Mouse (Mus musculus) MEL (cell line): Measurements from ENCODE around the gene Ncf2. TPM values are rescaled to one million over a fixed set of nuclear protein-coding genes. Genes with fewer than 3 reads are reported as not detected.

Experiments used
- DNase-seq: peaks from one replicate; pipeline ENCODE4 v3.0.0; 2011; ENCODE audit warnings: low read depth, low spot score
- H3K27ac ChIP-seq: 2 replicates; pipeline ENCODE4 v1.5.1; 2012; ENCODE audit warnings: low read depth, mild to moderate bottlenecking, control low read depth, low read length, moderate library complexity; ENCODE audit not compliant: control insufficient read depth
- H3K27me3 ChIP-seq, 2 experiments: fragments of 150-350 bp in 1 of 2; sonication (generic) in 1 of 2; 2 replicates each; pipeline ENCODE4 v1.6.1; 2012; ENCODE audit warnings: low read length in 2 of 2, mild to moderate bottlenecking in 2 of 2, improper control_type of control experiment in 1 of 2, moderate library complexity in 1 of 2; ENCODE audit not compliant: insufficient read depth in 2 of 2, control insufficient read depth in 1 of 2
- H3K36me3 ChIP-seq, 2 experiments: 2 replicates each; pipeline ENCODE4 v1.6.1; 2012 to 2014; ENCODE audit warnings: low read length in 2 of 2, improper control_type of control experiment in 1 of 2, inconsistent platforms in 1 of 2, mild to moderate bottlenecking in 1 of 2; ENCODE audit not compliant: insufficient read depth in 2 of 2, control insufficient read depth in 1 of 2
- H3K4me1 ChIP-seq, 2 experiments: fragments of 150-350 bp in 1 of 2; sonication (generic) in 1 of 2; 2 replicates each; pipeline ENCODE4 v1.6.1; 2012; ENCODE audit warnings: low read length in 2 of 2, improper control_type of control experiment in 1 of 2, mild to moderate bottlenecking in 1 of 2; ENCODE audit not compliant: insufficient read depth in 2 of 2, control insufficient read depth in 1 of 2
- H3K4me3 ChIP-seq, 2 experiments: fragments of 150-350 bp in 1 of 2; sonication (generic) in 1 of 2; 2 replicates each; pipeline ENCODE4 v1.5.1; 2012; ENCODE audit warnings: low read depth in 2 of 2, low read length in 2 of 2, mild to moderate bottlenecking in 2 of 2, moderate library complexity in 2 of 2, control low read depth in 1 of 2, improper control_type of control experiment in 1 of 2; ENCODE audit not compliant: control insufficient read depth in 1 of 2, insufficient read depth in 1 of 2
- H3K79me2 ChIP-seq: 2 replicates; pipeline ENCODE4 v1.6.1; 2012; ENCODE audit warnings: mild to moderate bottlenecking, low read length, moderate library complexity; ENCODE audit not compliant: control insufficient read depth, poor library complexity, insufficient read depth
- H3K9ac ChIP-seq: 2 replicates; pipeline ENCODE4 v1.6.1; 2012; ENCODE audit warnings: low read depth, mild to moderate bottlenecking, control low read depth, low read length, moderate library complexity; ENCODE audit not compliant: control insufficient read depth, poor library complexity, severe bottlenecking
- H3K9me3 ChIP-seq: fragments of 150-350 bp; sonication (generic); replicated peaks from 2 replicates; pipeline ENCODE4 v1.6.1; 2012; ENCODE audit warnings: mild to moderate bottlenecking, low read length, improper control_type of control experiment, moderate library complexity; ENCODE audit not compliant: insufficient read depth
- CHD1 ChIP-seq: IDR thresholded peaks from 2 replicates; pipeline ENCODE4 v1.6.1; 2012; ENCODE audit warnings: low read depth, mild to moderate bottlenecking, inconsistent platforms, low read length, improper control_type of control experiment
- ELF1 ChIP-seq: IDR thresholded peaks from 2 replicates; pipeline ENCODE4 v1.6.1; 2014; ENCODE audit warnings: low read depth, mild to moderate bottlenecking, inconsistent platforms, low read length, improper control_type of control experiment, moderate library complexity
- GABPA ChIP-seq: IDR thresholded peaks from 2 replicates; pipeline ENCODE4 v1.6.1; 2012; ENCODE audit warnings: low read depth, mild to moderate bottlenecking, inconsistent platforms, low read length, improper control_type of control experiment, moderate library complexity
- GATA1 ChIP-seq: IDR thresholded peaks from 2 replicates; pipeline ENCODE4 v1.6.1; 2011; ENCODE audit warnings: low read depth, low read length, improper control_type of control experiment
- MAFK ChIP-seq: IDR thresholded peaks from 2 replicates; pipeline ENCODE4 v1.6.1; 2011; ENCODE audit warnings: low read depth, mild to moderate bottlenecking, low read length, improper control_type of control experiment, borderline replicate concordance
- MAX ChIP-seq: IDR thresholded peaks from 2 replicates; pipeline ENCODE4 v1.6.1; 2011; ENCODE audit warnings: low read length, improper control_type of control experiment
- MAZ ChIP-seq: IDR thresholded peaks from 2 replicates; pipeline ENCODE4 v1.6.1; 2012; ENCODE audit warnings: low read depth, mild to moderate bottlenecking, inconsistent platforms, low read length, improper control_type of control experiment
- NRF1 ChIP-seq: IDR thresholded peaks from 2 replicates; pipeline ENCODE4 v1.6.1; 2014; ENCODE audit warnings: low read depth, mild to moderate bottlenecking, inconsistent platforms, low read length, improper control_type of control experiment, moderate library complexity; ENCODE audit not compliant: poor library complexity, insufficient read depth, severe bottlenecking
- POLR2AphosphoS5 ChIP-seq: IDR thresholded peaks from 2 replicates; pipeline ENCODE4 v1.6.1; 2012; ENCODE audit warnings: low read depth, borderline replicate concordance, mild to moderate bottlenecking, inconsistent platforms, low read length, moderate library complexity, mixed read lengths
- RAD21 ChIP-seq: IDR thresholded peaks from 2 replicates; pipeline ENCODE4 v1.6.1; 2011; ENCODE audit warnings: mild to moderate bottlenecking, low read depth, low read length, improper control_type of control experiment
- RCOR1 ChIP-seq: IDR thresholded peaks from 2 replicates; pipeline ENCODE4 v1.6.1; 2012; ENCODE audit warnings: low read depth, mild to moderate bottlenecking, inconsistent platforms, low read length, improper control_type of control experiment
- SIN3A ChIP-seq: IDR thresholded peaks from 2 replicates; pipeline ENCODE4 v1.6.1; 2012; ENCODE audit warnings: low read length, improper control_type of control experiment, inconsistent platforms
- USF2 ChIP-seq, 2 experiments: IDR thresholded peaks; 2 replicates each; pipeline ENCODE4 v1.6.1; 2011 to 2012; ENCODE audit warnings: improper control_type of control experiment in 2 of 2, low read length in 2 of 2, borderline replicate concordance in 1 of 2, inconsistent platforms in 1 of 2, low read depth in 1 of 2, mild to moderate bottlenecking in 1 of 2; ENCODE audit not compliant: insufficient read depth in 1 of 2
- polyA plus RNA-seq, 2 experiments: library from polyadenylated mRNA; stranded (reverse) in 1 of 2; unstranded in 1 of 2; fragments of >175 nt in 1 of 2; fragments of >200 nt in 1 of 2; gene quantifications; 2 replicates each; pipeline versions ENCODE4 v1.2.1 to v1.2.4; 2012; ENCODE audit warnings: low replicate concordance in 2 of 2, low read depth in 1 of 2; ENCODE audit not compliant: insufficient read length in 2 of 2, insufficient read depth in 1 of 2, missing spikeins in 1 of 2
- total RNA-seq: library from RNA; depleted of rRNA; stranded (reverse); fragments of 300-350 nt; gene quantifications from 2 replicates; pipeline ENCODE4 v1.2.3, GENCODE M21; 2012

The Ncf2 gene
- total and polyA plus RNA-seq, 3 experiments, result 41.8 to 49.2 TPM; not detected in 1

- Histone ChIP-seq H3K9me3 (no peaks in the 10 kb centered on the region), H3K4me3 (no peak overlapping the region), H3K36me3 (peaks cover 0 to 18% of the 10 kb centered on the region in 2 experiments; a peak in 2 of 4 replicates), H3K4me1 (peaks cover 11 to 34% of the 10 kb centered on the region in 2 experiments), H3K9ac (no peak overlapping the region), H3K27me3 (no peaks in the 10 kb centered on the region), H3K79me2 (no peaks in the 10 kb centered on the region), H3K27ac (peak overlapping the region; percentile 17; the same call in 1 of the 2 replicates)
- no peak for TF ChIP-seq RAD21
- TF ChIP-seq MAZ, result no peak
- TF ChIP-seq MAFK, result no peak
- TF ChIP-seq GABPA, result no peak
- no peak for TF ChIP-seq SIN3A
- TF ChIP-seq POLR2AphosphoS5, result no peak
- no peak for TF ChIP-seq GATA1
- no peak for TF ChIP-seq NRF1
- no peak for TF ChIP-seq MAX
- no peak for TF ChIP-seq USF2 (IDR thresholded peaks at IDR 0.05; ENCODE audit: borderline replicate concordance in 1 of 2, insufficient read depth in 1 of 2, low read depth in 1 of 2, low read length in 2 of 2)
- TF ChIP-seq RCOR1, result no peak
- TF ChIP-seq ELF1, result no peak
- no peak for DNase-seq
These were observed 8.7 kb upstream of the Ncf2 start for GRCm38 (mm10) chr1:152791269-152791668.

GRCm38 (mm10) chr1:152792736-152793494 is 7.1 kb upstream of the Ncf2 start:
- TF ChIP-seq MAZ (no peak), GABPA (no peak), CHD1 (no peak)
- Histone ChIP-seq H3K27me3 (no peaks in the 10 kb centered on the region), H3K27ac (no peak overlapping the region), H3K36me3 (peaks cover 0 to 31% of the 10 kb centered on the region in 2 experiments; a peak in 2 of 4 replicates), H3K9me3 (no peaks in the 10 kb centered on the region), H3K9ac (no peak overlapping the region), H3K4me3 (no peak overlapping the region), H3K4me1 (peaks cover 22 to 48% of the 10 kb centered on the region in 2 experiments), H3K79me2 (no peaks in the 10 kb centered on the region)
- DNase-seq, result no peak
